Mouse (Mus musculus): ENCODE results near the gene Dbh. TPM values are rescaled to one million over a fixed set of nuclear protein-coding genes. Genes with fewer than 3 reads are reported as not detected.

Dbh gene
- total and polyA plus RNA-seq, 3 experiments: not detected

- H3K27ac ChIP-seq (ENCODE audit: control insufficient read depth, low read depth, low read length): no peak overlapping the region
- TF ChIP-seq EP300 (IDR thresholded peaks at IDR 0.05; ENCODE audit: low read depth in 1 of 2, low read length in 2 of 2) (no peak), CHD2 (IDR thresholded peaks at IDR 0.05; ENCODE audit: low read length) (no peak), SMC3 (IDR thresholded peaks at IDR 0.05; ENCODE audit: low read depth, low read length) (no peak), MAFK (IDR thresholded peaks at IDR 0.05; ENCODE audit: borderline replicate concordance, low read depth, low read length) (no peak), USF1 (IDR thresholded peaks at IDR 0.05; ENCODE audit: low read depth, low read length) (no peak), UBTF (IDR thresholded peaks at IDR 0.05; ENCODE audit: borderline replicate concordance, insufficient read depth, low read depth, low read length) (no peak), MYB (IDR thresholded peaks at IDR 0.05; ENCODE audit: low read depth, low read length) (no peak), CHD1 (IDR thresholded peaks at IDR 0.05; ENCODE audit: low read depth, low read length) (no peak), E2F4 (IDR thresholded peaks at IDR 0.05; ENCODE audit: borderline replicate concordance, low read depth, low read length) (no peak), NRF1 (IDR thresholded peaks at IDR 0.05; ENCODE audit: insufficient read depth, low read depth, low read length, poor library complexity, severe bottlenecking) (no peak), RAD21 (IDR thresholded peaks at IDR 0.05; ENCODE audit: low read depth, low read length) (no peak), CTCF (IDR thresholded peaks at IDR 0.05 in 2 of 3, conservative IDR thresholded peaks at IDR 0.05 in 1 of 3; ENCODE audit: control insufficient read depth in 1 of 3, insufficient read depth in 1 of 3, low read depth in 2 of 3, low read length in 3 of 3, poor library complexity in 1 of 3, severe bottlenecking in 1 of 3) (no peak), BHLHE40 (IDR thresholded peaks at IDR 0.05; ENCODE audit: borderline replicate concordance, low read depth, low read length) (no peak), MYC (IDR thresholded peaks at IDR 0.05; ENCODE audit: low read depth, low read length) (no peak), ETS1 (IDR thresholded peaks at IDR 0.05; ENCODE audit: low read depth, low read length) (no peak)
- H3K9me3 ChIP-seq (replicated peaks; ENCODE audit: insufficient read depth, low read length): no peaks in the 10 kb centered on the region
These were observed 28.2 kb upstream of the Dbh start for GRCm38 (mm10) chr2:27136789-27137188.

GRCm38 (mm10) chr2:27138356-27138755 is 26.7 kb upstream of the Dbh start:
- Histone ChIP-seq H3K9ac (ENCODE audit: control insufficient read depth, low read depth, low read length, poor library complexity, severe bottlenecking) (no peak overlapping the region), H3K79me2 (ENCODE audit: control insufficient read depth, insufficient read depth, low read length, poor library complexity) (no peaks in the 10 kb centered on the region), H3K4me3 (ENCODE audit: control insufficient read depth in 1 of 2, insufficient read depth in 1 of 2, low read depth in 2 of 2, low read length in 2 of 2) (no peak overlapping the region), H3K36me3 (ENCODE audit: control insufficient read depth in 1 of 2, insufficient read depth in 2 of 2, low read length in 2 of 2) (no peaks in the 10 kb centered on the region), H3K27ac (ENCODE audit: control insufficient read depth, low read depth, low read length) (no peak overlapping the region), H3K4me1 (ENCODE audit: control insufficient read depth in 1 of 2, insufficient read depth in 2 of 2, low read length in 2 of 2) (no peaks in the 10 kb centered on the region), H3K9me3 (replicated peaks; ENCODE audit: insufficient read depth, low read length) (no peaks in the 10 kb centered on the region), H3K27me3 (ENCODE audit: control insufficient read depth in 1 of 2, insufficient read depth in 2 of 2, low read length in 2 of 2) (peaks cover 0 to 12% of the 10 kb centered on the region in 2 experiments; a peak in 3 of 4 replicates)
- no peak for DNase-seq (ENCODE audit: low read depth, low spot score)
- TF ChIP-seq ZMIZ1 (IDR thresholded peaks at IDR 0.05; ENCODE audit: low read depth, low read length) (no peak), EP300 (IDR thresholded peaks at IDR 0.05; ENCODE audit: low read depth in 1 of 2, low read length in 2 of 2) (no peak), MAZ (IDR thresholded peaks at IDR 0.05; ENCODE audit: low read depth, low read length) (no peak), MAX (IDR thresholded peaks at IDR 0.05; ENCODE audit: low read length) (no peak), SMC3 (IDR thresholded peaks at IDR 0.05; ENCODE audit: low read depth, low read length) (no peak), MXI1 (IDR thresholded peaks at IDR 0.05; ENCODE audit: low read depth, low read length) (no peak), MEF2A (IDR thresholded peaks at IDR 0.05; ENCODE audit: extremely low read depth, insufficient replicate concordance, low read depth, low read length, poor library complexity, severe bottlenecking) (no peak), KAT2A (conservative IDR thresholded peaks at IDR 0.05; ENCODE audit: low read depth, low read length) (no peak), NELFE (IDR thresholded peaks at IDR 0.05; ENCODE audit: low read depth, low read length) (no peak), CTCF (IDR thresholded peaks at IDR 0.05 in 2 of 3, conservative IDR thresholded peaks at IDR 0.05 in 1 of 3; ENCODE audit: control insufficient read depth in 1 of 3, insufficient read depth in 1 of 3, low read depth in 2 of 3, low read length in 3 of 3, poor library complexity in 1 of 3, severe bottlenecking in 1 of 3) (no peak), CHD1 (IDR thresholded peaks at IDR 0.05; ENCODE audit: low read depth, low read length) (no peak), ZKSCAN1 (IDR thresholded peaks at IDR 0.05; ENCODE audit: low read depth, low read length) (no peak), SIN3A (IDR thresholded peaks at IDR 0.05; ENCODE audit: low read length) (no peak), ZC3H11A (IDR thresholded peaks at IDR 0.05; ENCODE audit: low read depth, low read length) (no peak)

More at GRCm38 (mm10) chr2:27136789-27137188, 28.2 kb upstream of the Dbh start:
- Histone ChIP-seq H3K4me1 (ENCODE audit: control insufficient read depth in 1 of 2, insufficient read depth in 2 of 2, low read length in 2 of 2) (no peaks in the 10 kb centered on the region), H3K79me2 (ENCODE audit: control insufficient read depth, insufficient read depth, low read length, poor library complexity) (no peaks in the 10 kb centered on the region), H3K27me3 (ENCODE audit: control insufficient read depth in 1 of 2, insufficient read depth in 2 of 2, low read length in 2 of 2) (peaks cover 0 to 14% of the 10 kb centered on the region in 2 experiments; a peak in 3 of 4 replicates), H3K36me3 (ENCODE audit: control insufficient read depth in 1 of 2, insufficient read depth in 2 of 2, low read length in 2 of 2) (no peaks in the 10 kb centered on the region), H3K9ac (ENCODE audit: control insufficient read depth, low read depth, low read length, poor library complexity, severe bottlenecking) (no peak overlapping the region), H3K4me3 (ENCODE audit: control insufficient read depth in 1 of 2, insufficient read depth in 1 of 2, low read depth in 2 of 2, low read length in 2 of 2) (no peak overlapping the region)
- DNase-seq (ENCODE audit: low read depth, low spot score): no peak

All from MEL (cell line).